Mouse (Mus musculus): ENCODE results near the gene Gnao1. TPM values are rescaled to one million over a fixed set of nuclear protein-coding genes. Genes with fewer than 3 reads are reported as not detected.

Gene Gnao1
- 0.37 and 0.88 TPM in 2 replicates for polyA plus RNA-seq (2012; rRNA removed)
- polyA plus RNA-seq (2014; fragmentation: Nextera tagmentation; extraction: Ambion mirVana): 0.14 and 0.28 TPM in 2 replicates

GRCm38 (mm10) chr8:93809686-93810027 lies at the start of gene Gnao1:
TSS of gene Gnao1 (plus strand) at chr8:93809966.
- no peak for TF ChIP-seq CTCF (IDR thresholded peaks at IDR 0.05; ENCODE audit: low read depth)
- no peak for TF ChIP-seq EP300 (IDR thresholded peaks at IDR 0.05; ENCODE audit: low read depth)
- H3K9ac ChIP-seq (replicated peaks): no peak within 1 kb of the TSS
- no peaks in the 10 kb centered on the region for H3K9me3 ChIP-seq (ENCODE audit: control insufficient read depth, low read length)
- H3K36me3 ChIP-seq (replicated peaks; ENCODE audit: control insufficient read depth, insufficient read depth, low read depth): no peaks in the 10 kb centered on the region
- no peaks in the 10 kb centered on the region; a peak in 1 of 4 replicates for H3K4me1 ChIP-seq (replicated peaks; ENCODE audit: control insufficient read depth in 2 of 2, insufficient read depth in 2 of 2, low read length in 1 of 2)
- no peak within 1 kb of the TSS for H3K27ac ChIP-seq
- 9% methylated on average over 9 of the region's 9 CpGs for WGBS (ENCODE audit: insufficient replicate concordance)
- peak within 1 kb of the TSS; percentile 35 to 55 for H3K4me3 ChIP-seq (ENCODE audit: insufficient read depth in 1 of 2, low read depth in 2 of 2, low read length in 2 of 2)
- peaks cover 54% of the 10 kb centered on the region for H3K27me3 ChIP-seq (ENCODE audit: control insufficient read depth, insufficient read depth, low read length)
- peak within 1 kb of the TSS; percentile 72 for H3K4me2 ChIP-seq (ENCODE audit: low read depth)
- ATAC-seq (ENCODE audit: insufficient read depth): no peak
- DNase-seq (ENCODE audit: low read depth in 3 of 3, low spot score in 3 of 3): no peak

- Histone ChIP-seq H3K4me2 (ENCODE audit: low read depth) (no peak overlapping the region), H3K27me3 (ENCODE audit: control insufficient read depth, insufficient read depth, low read length) (no peaks in the 10 kb centered on the region), H3K4me1 (replicated peaks; ENCODE audit: control insufficient read depth in 2 of 2, insufficient read depth in 2 of 2, low read length in 1 of 2) (no peaks in the 10 kb centered on the region), H3K9me3 (ENCODE audit: control insufficient read depth, low read length) (no peaks in the 10 kb centered on the region), H3K36me3 (replicated peaks; ENCODE audit: control insufficient read depth, insufficient read depth, low read depth) (no peaks in the 10 kb centered on the region), H3K4me3 (ENCODE audit: insufficient read depth in 1 of 2, low read depth in 2 of 2, low read length in 2 of 2) (no peak overlapping the region), H3K27ac (no peak overlapping the region), H3K9ac (replicated peaks) (no peak overlapping the region)
- DNase-seq (ENCODE audit: low read depth in 3 of 3, low spot score in 3 of 3): no peak
- TF ChIP-seq CTCF (IDR thresholded peaks at IDR 0.05; ENCODE audit: low read depth): no peak
- TF ChIP-seq EP300 (IDR thresholded peaks at IDR 0.05; ENCODE audit: low read depth): no peak
- ATAC-seq (ENCODE audit: insufficient read depth): no peak
- WGBS (ENCODE audit: insufficient replicate concordance): 40% methylated on average over 3 of the region's 3 CpGs
Measured at GRCm38 (mm10) chr8:93777605-93778004, 32.2 kb upstream of the Gnao1 start.

- Histone ChIP-seq H3K4me1 (replicated peaks; ENCODE audit: control insufficient read depth in 2 of 2, insufficient read depth in 2 of 2, low read length in 1 of 2) (no peaks in the 10 kb centered on the region; a peak in 1 of 4 replicates), H3K36me3 (replicated peaks; ENCODE audit: control insufficient read depth, insufficient read depth, low read depth) (no peaks in the 10 kb centered on the region), H3K4me2 (ENCODE audit: low read depth) (no peak overlapping the region), H3K4me3 (ENCODE audit: insufficient read depth in 1 of 2, low read depth in 2 of 2, low read length in 2 of 2) (no peak overlapping the region), H3K27me3 (ENCODE audit: control insufficient read depth, insufficient read depth, low read length) (peaks cover 50% of the 10 kb centered on the region), H3K27ac (no peak overlapping the region), H3K9me3 (ENCODE audit: control insufficient read depth, low read length) (no peaks in the 10 kb centered on the region), H3K9ac (replicated peaks) (no peak overlapping the region)
- ATAC-seq (ENCODE audit: insufficient read depth) (no peak), DNase-seq (ENCODE audit: low read depth in 3 of 3, low spot score in 3 of 3) (no peak)
- TF ChIP-seq CTCF (IDR thresholded peaks at IDR 0.05; ENCODE audit: low read depth) (no peak), EP300 (IDR thresholded peaks at IDR 0.05; ENCODE audit: low read depth) (no peak)
- 65% methylated on average over 3 of the region's 3 CpGs for WGBS (ENCODE audit: insufficient replicate concordance)
Measured at GRCm38 (mm10) chr8:93809226-93809625, 540 bp upstream of the Gnao1 start.

- ATAC-seq (ENCODE audit: insufficient read depth) (peak; percentile 86), DNase-seq (ENCODE audit: low read depth in 3 of 3, low spot score in 3 of 3) (peak in 2 of 3 experiments; percentile 17 to 29)
- H3K27ac ChIP-seq: no peak overlapping the region
- H3K4me1 ChIP-seq (replicated peaks; ENCODE audit: control insufficient read depth in 2 of 2, insufficient read depth in 2 of 2, low read length in 1 of 2): no peaks in the 10 kb centered on the region; a peak in 1 of 4 replicates
- H3K9me3 ChIP-seq (ENCODE audit: control insufficient read depth, low read length): no peaks in the 10 kb centered on the region
- no peaks in the 10 kb centered on the region for H3K36me3 ChIP-seq (replicated peaks; ENCODE audit: control insufficient read depth, insufficient read depth, low read depth)
- H3K4me3 ChIP-seq (ENCODE audit: insufficient read depth in 1 of 2, low read depth in 2 of 2, low read length in 2 of 2): peak overlapping the region; percentile 35 to 55
- TF ChIP-seq CTCF (IDR thresholded peaks at IDR 0.05; ENCODE audit: low read depth): no peak
- no peak for TF ChIP-seq EP300 (IDR thresholded peaks at IDR 0.05; ENCODE audit: low read depth)
- H3K4me2 ChIP-seq (ENCODE audit: low read depth): peak overlapping the region; percentile 72
- 1% methylated on average over 69 of the region's 116 CpGs for WGBS (ENCODE audit: insufficient replicate concordance)
- peaks cover 56% of the 10 kb centered on the region for H3K27me3 ChIP-seq (ENCODE audit: control insufficient read depth, insufficient read depth, low read length)
- no peak overlapping the region for H3K9ac ChIP-seq (replicated peaks)
Measured at GRCm38 (mm10) chr8:93810028-93810858, 477 bp downstream of the Gnao1 start.

- Histone ChIP-seq H3K36me3 (replicated peaks; ENCODE audit: control insufficient read depth, insufficient read depth, low read depth) (no peaks in the 10 kb centered on the region), H3K27ac (no peak overlapping the region), H3K4me1 (replicated peaks; ENCODE audit: control insufficient read depth in 2 of 2, insufficient read depth in 2 of 2, low read length in 1 of 2) (no peaks in the 10 kb centered on the region; a peak in 1 of 4 replicates), H3K9ac (replicated peaks) (no peak overlapping the region), H3K9me3 (ENCODE audit: control insufficient read depth, low read length) (no peaks in the 10 kb centered on the region), H3K4me3 (ENCODE audit: insufficient read depth in 1 of 2, low read depth in 2 of 2, low read length in 2 of 2) (peak overlapping the region; percentile 27 to 55; a peak in 3 of 4 replicates), H3K4me2 (ENCODE audit: low read depth) (peak overlapping the region; percentile 72), H3K27me3 (ENCODE audit: control insufficient read depth, insufficient read depth, low read length) (peaks cover 56% of the 10 kb centered on the region)
- TF ChIP-seq CTCF (IDR thresholded peaks at IDR 0.05; ENCODE audit: low read depth): no peak
- TF ChIP-seq EP300 (IDR thresholded peaks at IDR 0.05; ENCODE audit: low read depth): no peak
- WGBS (ENCODE audit: insufficient replicate concordance): 2% methylated on average over 50 of the region's 53 CpGs
- ATAC-seq (ENCODE audit: insufficient read depth): no peak
- DNase-seq (ENCODE audit: low read depth in 3 of 3, low spot score in 3 of 3): no peak
Measured at GRCm38 (mm10) chr8:93810859-93811602, 1.3 kb downstream of the Gnao1 start.
